Mouse (Mus musculus) G1E (cell line): Measurements from ENCODE around the gene Pygo2. TPM values are rescaled to one million over a fixed set of nuclear protein-coding genes. Genes with fewer than 3 reads are reported as not detected.

ENCODE experiments used
- ATAC-seq: 2 replicates; pipeline ENCODE4 v1.8.0; 2016; ENCODE audit warnings: mild to moderate bottlenecking; ENCODE audit not compliant: insufficient number of reproducible peaks, poor library complexity, low FRiP score, severe bottlenecking; ENCODE audit errors: extremely low read depth
- DNase-seq: peaks from one replicate; pipeline ENCODE4 v3.0.0; 2012; ENCODE audit warnings: low spot score
- H3K27me3 ChIP-seq: 2 replicates; pipeline ENCODE4 v1.6.1; 2012; ENCODE audit warnings: mild to moderate bottlenecking, low read length, inconsistent platforms; ENCODE audit not compliant: insufficient read depth
- H3K36me3 ChIP-seq: replicated peaks from 2 replicates; pipeline ENCODE3; 2012; ENCODE audit warnings: mild to moderate bottlenecking, inconsistent platforms
- H3K4me1 ChIP-seq: 2 replicates; pipeline ENCODE4 v1.6.1; 2012; ENCODE audit warnings: low read depth, low read length, inconsistent platforms, mixed read lengths; ENCODE audit not compliant: insufficient read depth
- H3K4me3 ChIP-seq: 2 replicates; pipeline ENCODE4 v1.5.1; 2012; ENCODE audit warnings: low read depth, mild to moderate bottlenecking, inconsistent platforms, low read length, moderate library complexity, mixed read lengths
- H3K9me3 ChIP-seq: replicated peaks from 2 replicates; pipeline ENCODE4 v1.6.1; 2012; ENCODE audit warnings: inconsistent platforms
- CTCF ChIP-seq: IDR thresholded peaks from 2 replicates; pipeline ENCODE4 v1.5.1; 2012; ENCODE audit warnings: low read depth, low read length, inconsistent platforms, mixed read lengths
- GATA1 ChIP-seq: IDR thresholded peaks from 2 replicates; pipeline ENCODE4 v1.6.1; 2012; ENCODE audit warnings: borderline replicate concordance, low read length, inconsistent platforms, mixed read lengths
- GATA2 ChIP-seq: IDR thresholded peaks from 2 replicates; pipeline ENCODE4 v1.6.1; 2012; ENCODE audit warnings: low read depth, low read length, inconsistent platforms, borderline replicate concordance
- POLR2AphosphoS5 ChIP-seq: IDR thresholded peaks from 2 replicates; pipeline ENCODE4 v1.6.1; 2012; ENCODE audit warnings: low read depth, low read length, inconsistent platforms; ENCODE audit not compliant: insufficient replicate concordance
- TAL1 ChIP-seq: conservative IDR thresholded peaks from 2 replicates; pipeline ENCODE4 v1.6.1; 2012; ENCODE audit warnings: low read depth, low read length, inconsistent platforms, mixed read lengths
- polyA plus RNA-seq: library from polyadenylated mRNA; stranded (reverse); fragments of >175 nt; gene quantifications from 2 replicates; pipeline ENCODE4 v1.2.3, GENCODE M21; 2012
- total RNA-seq, 2 experiments: library from RNA; stranded (forward) in 1 of 2; stranded (reverse) in 1 of 2; fragments of 200-1000 nt in 1 of 2; fragments of >200 nt in 1 of 2; fragmentation: Nextera tagmentation in 1 of 2; gene quantifications; 2 replicates each; pipeline ENCODE4 v1.2.3; 2014 to 2017

The Pygo2 gene
- total and polyA plus RNA-seq, 3 experiments: 22.2 to 201 (median 30.9) TPM

DNA sequence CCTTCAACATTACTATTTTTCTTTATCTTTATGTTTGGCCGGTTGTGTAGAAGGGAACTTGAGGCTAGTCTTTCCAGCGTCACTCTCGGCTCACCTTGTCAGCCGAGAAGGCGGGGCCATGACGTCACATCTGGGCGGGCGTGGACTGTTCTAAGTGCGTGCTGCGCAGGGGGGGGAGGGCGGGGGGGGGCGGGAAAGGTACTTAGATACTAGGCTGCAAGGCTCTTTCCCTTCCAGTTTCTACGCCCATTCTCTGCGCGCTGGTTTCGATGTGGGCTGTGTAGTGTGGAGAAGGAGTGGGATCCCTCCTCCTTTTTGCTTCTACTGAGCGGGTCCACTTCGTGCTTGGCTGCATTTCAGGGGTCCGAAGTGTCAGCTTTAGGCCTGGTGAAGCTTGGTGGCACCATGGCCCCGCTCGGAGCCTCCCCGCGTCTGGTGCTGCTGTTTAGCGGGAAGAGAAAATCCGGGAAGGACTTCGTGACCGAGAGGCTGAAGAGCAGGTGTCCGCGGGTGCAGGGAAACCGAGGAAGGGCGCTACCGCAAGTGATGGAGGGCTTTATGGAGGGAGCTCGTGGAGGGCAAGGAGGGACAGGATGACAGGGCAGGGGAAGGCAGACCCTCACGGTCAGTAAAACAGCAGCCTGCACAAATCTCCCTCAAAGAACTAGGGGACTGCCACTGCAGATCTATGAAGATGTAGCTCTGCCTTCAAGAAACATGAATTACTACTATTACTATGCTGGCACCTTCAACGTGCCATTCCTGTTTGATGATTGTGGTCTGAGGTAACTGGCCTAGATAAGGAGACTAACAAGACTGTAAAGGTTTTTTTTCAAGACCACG is 29.2 kb downstream of the Pygo2 start:
- H3K9me3 ChIP-seq: no peaks in the 10 kb centered on the region
- peaks cover 3% of the 10 kb centered on the region; the same call in 1 of the 2 replicates for H3K27me3 ChIP-seq
- peak overlapping the region; percentile 81 for H3K4me3 ChIP-seq
- H3K36me3 ChIP-seq: peaks cover 34% of the 10 kb centered on the region
- peak; percentile 61 for DNase-seq
- ATAC-seq: peak; percentile 78
- TF ChIP-seq GATA2: no peak
- no peak for TF ChIP-seq POLR2AphosphoS5
- TF ChIP-seq CTCF: no peak
- no peak for TF ChIP-seq GATA1
- no peak for TF ChIP-seq TAL1
- peaks cover 46% of the 10 kb centered on the region for H3K4me1 ChIP-seq

DNA sequence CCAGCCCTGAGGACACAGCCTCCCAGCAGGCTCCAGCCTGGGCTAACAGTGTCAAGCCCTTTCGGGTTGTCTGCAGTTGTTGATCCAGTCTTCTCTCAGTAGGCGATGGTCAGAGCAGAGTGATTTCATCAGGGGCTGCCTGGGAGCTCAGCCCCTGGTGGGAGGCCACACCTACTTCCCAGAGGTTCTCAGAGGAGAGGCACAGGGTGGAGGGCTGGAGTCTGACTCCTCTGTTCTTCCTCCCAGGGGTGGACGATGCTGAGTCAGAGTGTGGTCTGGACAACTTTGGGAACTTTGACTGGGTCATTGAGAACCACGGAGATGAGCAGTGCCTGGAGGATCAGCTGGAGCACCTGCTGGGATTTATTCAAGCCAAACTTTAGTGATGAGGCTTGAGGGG is 38.3 kb downstream of the Pygo2 start:
- H3K4me1 ChIP-seq: no peaks in the 10 kb centered on the region
- DNase-seq (no peak), ATAC-seq (no peak)
- H3K27me3 ChIP-seq: peaks cover 6% of the 10 kb centered on the region
- peaks cover 62% of the 10 kb centered on the region for H3K36me3 ChIP-seq
- no peaks in the 10 kb centered on the region for H3K9me3 ChIP-seq
- no peak overlapping the region for H3K4me3 ChIP-seq
- TF ChIP-seq CTCF (no peak), POLR2AphosphoS5 (no peak), GATA2 (no peak), TAL1 (no peak), GATA1 (no peak)

DNA sequence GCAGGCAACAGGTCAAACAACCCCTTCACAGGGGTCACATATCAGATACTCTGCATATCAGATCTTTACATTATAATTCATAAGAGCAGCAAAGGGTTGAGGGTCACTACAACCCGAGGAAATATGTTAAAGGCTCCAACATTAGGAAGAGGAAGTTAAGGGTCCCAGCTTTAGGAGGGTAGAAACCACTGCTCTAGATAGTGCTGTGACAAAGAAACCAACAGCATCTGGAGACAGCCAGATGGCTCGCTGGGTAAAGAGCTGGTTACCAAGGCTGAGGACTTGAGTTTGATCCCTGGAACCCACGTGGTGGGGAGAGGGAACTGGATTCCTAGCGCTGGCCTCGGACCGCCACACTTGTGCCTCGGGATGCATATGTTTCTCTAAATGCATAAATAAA is 42.3 kb downstream of the Pygo2 start:
- Histone ChIP-seq H3K4me1 (peaks cover 3% of the 10 kb centered on the region; the same call in 1 of the 2 replicates), H3K36me3 (peaks cover 30% of the 10 kb centered on the region), H3K4me3 (no peak overlapping the region), H3K27me3 (peaks cover 11% of the 10 kb centered on the region), H3K9me3 (no peaks in the 10 kb centered on the region)
- TF ChIP-seq CTCF: no peak
- DNase-seq: no peak
- ATAC-seq: no peak

DNA sequence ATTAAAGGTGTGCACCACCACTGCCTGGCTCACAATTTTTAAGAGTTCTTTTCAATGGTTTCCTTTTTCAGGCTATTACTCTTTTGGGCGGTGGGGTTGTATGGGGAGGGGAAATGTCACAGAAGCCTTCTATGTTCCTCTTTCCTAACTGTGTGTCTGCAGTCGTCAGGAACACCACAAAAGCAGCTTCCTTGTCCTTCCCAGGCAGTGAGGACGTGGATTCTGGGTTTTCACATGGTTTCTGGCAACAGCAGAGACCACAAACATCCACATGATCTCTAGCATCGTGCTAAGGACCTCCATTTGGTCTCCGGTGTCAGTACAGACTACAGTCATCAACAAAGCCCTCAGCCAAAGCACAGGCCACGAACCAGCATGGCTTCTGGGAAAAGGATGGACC is 43.8 kb downstream of the Pygo2 start:
- Histone ChIP-seq H3K36me3 (peaks cover 15% of the 10 kb centered on the region), H3K4me3 (no peak overlapping the region), H3K9me3 (no peaks in the 10 kb centered on the region), H3K27me3 (peaks cover 13% of the 10 kb centered on the region), H3K4me1 (peaks cover 3% of the 10 kb centered on the region; the same call in 1 of the 2 replicates)
- no peak for TF ChIP-seq TAL1
- no peak for TF ChIP-seq GATA1
- no peak for TF ChIP-seq POLR2AphosphoS5
- no peak for TF ChIP-seq CTCF
- TF ChIP-seq GATA2: no peak
- DNase-seq (no peak), ATAC-seq (no peak)

DNA sequence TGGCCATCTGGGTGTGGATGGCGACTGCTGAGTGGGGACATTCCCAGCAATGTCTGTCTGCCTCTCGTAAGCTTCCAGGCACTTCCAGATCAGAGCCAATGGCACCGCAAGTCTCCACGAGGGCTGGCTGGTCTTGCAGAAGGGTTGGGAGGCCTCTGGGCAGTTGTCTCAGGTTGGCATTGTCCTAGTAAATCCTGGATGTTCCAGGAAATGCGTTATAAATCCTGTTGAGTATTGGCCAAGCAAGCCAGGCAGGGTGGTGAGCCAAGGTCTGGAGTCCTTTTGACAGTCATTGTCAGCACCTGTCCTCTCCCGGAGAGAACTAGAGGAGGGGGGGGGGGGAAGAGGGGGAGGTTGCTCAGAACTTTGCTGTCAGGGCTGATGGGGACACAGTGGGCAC is 49.0 kb downstream of the Pygo2 start:
- no peak for ATAC-seq
- Histone ChIP-seq H3K9me3 (no peaks in the 10 kb centered on the region), H3K27me3 (peaks cover 9% of the 10 kb centered on the region), H3K36me3 (no peaks in the 10 kb centered on the region), H3K4me1 (peaks cover 7% of the 10 kb centered on the region; the same call in 1 of the 2 replicates), H3K4me3 (no peak overlapping the region)
- DNase-seq: no peak
- no peak for TF ChIP-seq GATA2
- TF ChIP-seq POLR2AphosphoS5: no peak
- TF ChIP-seq GATA1: no peak
- no peak for TF ChIP-seq TAL1
- no peak for TF ChIP-seq CTCF

DNA sequence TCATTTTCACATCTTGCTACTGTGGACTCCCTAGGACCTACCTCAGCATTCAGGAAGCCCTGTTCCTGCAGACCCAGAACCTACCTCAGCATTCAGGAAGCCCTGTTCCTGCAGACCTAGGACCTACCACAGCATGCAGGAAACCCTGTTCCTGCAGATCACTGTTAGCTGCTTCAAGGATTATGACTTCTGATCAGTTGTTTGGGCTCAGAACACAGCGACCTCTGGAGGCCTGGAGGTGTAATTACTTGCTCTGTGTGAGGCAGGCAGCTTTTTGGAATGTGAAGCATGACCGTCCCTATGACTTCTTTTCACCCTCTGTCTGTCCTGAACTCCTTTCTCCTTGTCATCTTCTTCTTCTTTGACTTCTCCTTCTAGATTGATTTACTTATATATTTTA is 51.5 kb downstream of the Pygo2 start:
- ATAC-seq (no peak; the same call in 1 of the 2 replicates), DNase-seq (peak; percentile 13)
- H3K4me3 ChIP-seq: no peak overlapping the region
- TF ChIP-seq TAL1 (no peak), GATA1 (no peak), CTCF (peak; percentile 82)
- peaks cover 7% of the 10 kb centered on the region for H3K27me3 ChIP-seq
- no peaks in the 10 kb centered on the region for H3K36me3 ChIP-seq
- no peaks in the 10 kb centered on the region for H3K9me3 ChIP-seq
- peaks cover 11% of the 10 kb centered on the region for H3K4me1 ChIP-seq

DNA sequence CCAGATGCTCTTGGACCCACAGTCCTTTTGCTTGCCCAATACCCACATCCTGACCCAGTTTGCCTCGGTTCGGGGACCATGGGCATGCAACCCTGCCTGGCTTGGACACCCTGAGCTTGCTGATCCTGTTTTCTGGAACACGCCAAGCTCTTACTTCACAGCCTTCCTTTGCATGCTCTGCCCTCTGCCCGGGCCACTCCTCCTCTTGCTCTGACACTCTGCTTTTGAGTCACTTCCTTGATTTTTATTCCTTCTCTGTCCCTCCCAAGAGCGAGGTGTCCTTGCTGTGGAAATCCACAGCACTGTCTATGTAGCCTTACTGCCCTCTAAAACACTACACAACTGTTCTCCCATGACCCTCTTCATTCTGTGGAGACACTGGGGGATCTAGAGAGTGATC is 52.2 kb downstream of the Pygo2 start:
- ATAC-seq: no peak
- TF ChIP-seq POLR2AphosphoS5 (no peak), CTCF (no peak), GATA2 (no peak), GATA1 (no peak), TAL1 (no peak)

More for the DNA sequence above, 52.2 kb downstream of the Pygo2 start:
- Histone ChIP-seq H3K9me3 (no peaks in the 10 kb centered on the region), H3K27me3 (peaks cover 12% of the 10 kb centered on the region), H3K4me1 (peaks cover 11% of the 10 kb centered on the region), H3K4me3 (no peak overlapping the region), H3K36me3 (no peaks in the 10 kb centered on the region)
- no peak for DNase-seq

Other genes starting within 250 kb of the Pygo2 start
Only the 20 nearest of the 23 such genes appear.
- 42.6 and 54.5 TPM in 2 replicates for gene Mtx1, start 203.1 kb upstream of the Pygo2 start, total RNA-seq (2014; fragmentation: Nextera tagmentation)
- gene Mtx1, start 203.1 kb upstream of the Pygo2 start, total RNA-seq (2017): 82.5 and 100 TPM in 2 replicates
- gene Mtx1, start 203.1 kb upstream of the Pygo2 start, polyA plus RNA-seq: 311 and 404 TPM in 2 replicates
- gene Muc1, start 201.2 kb upstream of the Pygo2 start, total RNA-seq (2014; fragmentation: Nextera tagmentation): 0.34 TPM in 1 of 2 replicates, not detected in the other
- 0.06 and 0.16 TPM in 2 replicates for gene Muc1, start 201.2 kb upstream of the Pygo2 start, total RNA-seq (2017)
- not detected in 2 replicates for gene Muc1, start 201.2 kb upstream of the Pygo2 start, polyA plus RNA-seq
- gene Krtcap2, start 184.2 kb upstream of the Pygo2 start, total RNA-seq (2014; fragmentation: Nextera tagmentation): 105 and 132 TPM in 2 replicates
- gene Krtcap2, start 184.2 kb upstream of the Pygo2 start, total RNA-seq (2017): 86.4 and 106 TPM in 2 replicates
- gene Krtcap2, start 184.2 kb upstream of the Pygo2 start, polyA plus RNA-seq: 145 and 167 TPM in 2 replicates
- 1.8 and 10.1 TPM in 2 replicates for gene Trim46, start 183.9 kb upstream of the Pygo2 start, total RNA-seq (2014; fragmentation: Nextera tagmentation)
- gene Trim46, start 183.9 kb upstream of the Pygo2 start, total RNA-seq (2017): 0.64 and 0.76 TPM in 2 replicates
- gene Trim46, start 183.9 kb upstream of the Pygo2 start, polyA plus RNA-seq: 2.7 and 2.8 TPM in 2 replicates
- 13.2 and 13.5 TPM in 2 replicates for gene Dpm3, start 170.9 kb upstream of the Pygo2 start, total RNA-seq (2014; fragmentation: Nextera tagmentation)
- gene Dpm3, start 170.9 kb upstream of the Pygo2 start, total RNA-seq (2017): 47.7 and 54.5 TPM in 2 replicates
- gene Dpm3, start 170.9 kb upstream of the Pygo2 start, polyA plus RNA-seq: 178 and 207 TPM in 2 replicates
- not detected in 2 replicates for gene Slc50a1, start 159.6 kb upstream of the Pygo2 start, total RNA-seq (2014; fragmentation: Nextera tagmentation)
- gene Slc50a1, start 159.6 kb upstream of the Pygo2 start, total RNA-seq (2017): 0.66 TPM in 1 of 2 replicates, not detected in the other
- not detected in 2 replicates for gene Slc50a1, start 159.6 kb upstream of the Pygo2 start, polyA plus RNA-seq
- not detected in 2 replicates for gene Efna1, start 149.1 kb upstream of the Pygo2 start, total RNA-seq (2014; fragmentation: Nextera tagmentation)
- 0.05 and 0.12 TPM in 2 replicates for gene Efna1, start 149.1 kb upstream of the Pygo2 start, total RNA-seq (2017)
- not detected in 2 replicates for gene Efna1, start 149.1 kb upstream of the Pygo2 start, polyA plus RNA-seq
- not detected in 2 replicates for gene Efna3, start 107.2 kb upstream of the Pygo2 start, total RNA-seq (2014; fragmentation: Nextera tagmentation)
- gene Efna3, start 107.2 kb upstream of the Pygo2 start, total RNA-seq (2017): 0.06 TPM in 1 of 2 replicates, not detected in the other
- not detected in 2 replicates for gene Efna3, start 107.2 kb upstream of the Pygo2 start, polyA plus RNA-seq
- gene Efna4, start 92.2 kb upstream of the Pygo2 start, total RNA-seq (2014; fragmentation: Nextera tagmentation): not detected in 2 replicates
- gene Efna4, start 92.2 kb upstream of the Pygo2 start, total RNA-seq (2017): 0.12 TPM in 1 of 2 replicates, not detected in the other
- not detected in 2 replicates for gene Efna4, start 92.2 kb upstream of the Pygo2 start, polyA plus RNA-seq
- gene Adam15, start 80.2 kb upstream of the Pygo2 start, total RNA-seq (2014; fragmentation: Nextera tagmentation): not detected in 2 replicates
- gene Adam15, start 80.2 kb upstream of the Pygo2 start, total RNA-seq (2017): 0.17 and 1.4 TPM in 2 replicates
- 0.05 and 0.10 TPM in 2 replicates for gene Adam15, start 80.2 kb upstream of the Pygo2 start, polyA plus RNA-seq
- gene Dcst2, start 68.2 kb upstream of the Pygo2 start, total RNA-seq (2014; fragmentation: Nextera tagmentation): not detected in 2 replicates
- not detected in 2 replicates for gene Dcst2, start 68.2 kb upstream of the Pygo2 start, total RNA-seq (2017)
- not detected in 2 replicates for gene Dcst2, start 68.2 kb upstream of the Pygo2 start, polyA plus RNA-seq
- not detected in 2 replicates for gene Dcst1, start 65.0 kb upstream of the Pygo2 start, total RNA-seq (2014; fragmentation: Nextera tagmentation)
- 0.06 and 0.22 TPM in 2 replicates for gene Dcst1, start 65.0 kb upstream of the Pygo2 start, total RNA-seq (2017)
- not detected in 2 replicates for gene Dcst1, start 65.0 kb upstream of the Pygo2 start, polyA plus RNA-seq
- 32.9 and 34.2 TPM in 2 replicates for gene Zbtb7b, start 35.4 kb upstream of the Pygo2 start, total RNA-seq (2014; fragmentation: Nextera tagmentation)
- 23.3 and 31.4 TPM in 2 replicates for gene Zbtb7b, start 35.4 kb upstream of the Pygo2 start, total RNA-seq (2017)
- gene Zbtb7b, start 35.4 kb upstream of the Pygo2 start, polyA plus RNA-seq: 123 and 126 TPM in 2 replicates
- 3.7 and 6.7 TPM in 2 replicates for gene Lenep, start 27.4 kb upstream of the Pygo2 start, total RNA-seq (2014; fragmentation: Nextera tagmentation)
- gene Lenep, start 27.4 kb upstream of the Pygo2 start, total RNA-seq (2017): 0.98 and 1.8 TPM in 2 replicates
- 0.03 and 0.12 TPM in 2 replicates for gene Lenep, start 27.4 kb upstream of the Pygo2 start, polyA plus RNA-seq
- gene Flad1, start 18.3 kb upstream of the Pygo2 start, total RNA-seq (2014; fragmentation: Nextera tagmentation): 19.7 and 22.0 TPM in 2 replicates
- gene Flad1, start 18.3 kb upstream of the Pygo2 start, total RNA-seq (2017): 18.0 and 22.0 TPM in 2 replicates
- 12.5 and 17.8 TPM in 2 replicates for gene Flad1, start 18.3 kb upstream of the Pygo2 start, polyA plus RNA-seq
- gene Cks1b, start 11.8 kb upstream of the Pygo2 start, total RNA-seq (2014; fragmentation: Nextera tagmentation): 92.2 and 99.8 TPM in 2 replicates
- 182 and 184 TPM in 2 replicates for gene Cks1b, start 11.8 kb upstream of the Pygo2 start, total RNA-seq (2017)
- gene Cks1b, start 11.8 kb upstream of the Pygo2 start, polyA plus RNA-seq: 75.1 and 86.2 TPM in 2 replicates
- gene Shc1, start 11.8 kb upstream of the Pygo2 start, total RNA-seq (2014; fragmentation: Nextera tagmentation): 61.7 and 124 TPM in 2 replicates
- 40.9 and 47.6 TPM in 2 replicates for gene Shc1, start 11.8 kb upstream of the Pygo2 start, total RNA-seq (2017)
- gene Shc1, start 11.8 kb upstream of the Pygo2 start, polyA plus RNA-seq: 111 and 118 TPM in 2 replicates
- gene Pbxip1, start 6.5 kb downstream of the Pygo2 start, total RNA-seq (2014; fragmentation: Nextera tagmentation): 9.0 and 12.1 TPM in 2 replicates
- 15.0 and 16.4 TPM in 2 replicates for gene Pbxip1, start 6.5 kb downstream of the Pygo2 start, total RNA-seq (2017)
- 8.3 and 9.0 TPM in 2 replicates for gene Pbxip1, start 6.5 kb downstream of the Pygo2 start, polyA plus RNA-seq
- gene Pmvk, start 24.3 kb downstream of the Pygo2 start, total RNA-seq (2014; fragmentation: Nextera tagmentation): 12.1 and 17.8 TPM in 2 replicates
- 46.6 and 48.1 TPM in 2 replicates for gene Pmvk, start 24.3 kb downstream of the Pygo2 start, total RNA-seq (2017)
- gene Pmvk, start 24.3 kb downstream of the Pygo2 start, polyA plus RNA-seq: 14.9 and 26.1 TPM in 2 replicates
- not detected in 2 replicates for gene Kcnn3, start 90.0 kb downstream of the Pygo2 start, total RNA-seq (2014; fragmentation: Nextera tagmentation)
- under 0.01 and 0.16 TPM in 2 replicates for gene Kcnn3, start 90.0 kb downstream of the Pygo2 start, total RNA-seq (2017)
- gene Kcnn3, start 90.0 kb downstream of the Pygo2 start, polyA plus RNA-seq: not detected in 2 replicates